ENCODE assay signal across 8 mouse cellular contexts in the genomic region with DNA sequence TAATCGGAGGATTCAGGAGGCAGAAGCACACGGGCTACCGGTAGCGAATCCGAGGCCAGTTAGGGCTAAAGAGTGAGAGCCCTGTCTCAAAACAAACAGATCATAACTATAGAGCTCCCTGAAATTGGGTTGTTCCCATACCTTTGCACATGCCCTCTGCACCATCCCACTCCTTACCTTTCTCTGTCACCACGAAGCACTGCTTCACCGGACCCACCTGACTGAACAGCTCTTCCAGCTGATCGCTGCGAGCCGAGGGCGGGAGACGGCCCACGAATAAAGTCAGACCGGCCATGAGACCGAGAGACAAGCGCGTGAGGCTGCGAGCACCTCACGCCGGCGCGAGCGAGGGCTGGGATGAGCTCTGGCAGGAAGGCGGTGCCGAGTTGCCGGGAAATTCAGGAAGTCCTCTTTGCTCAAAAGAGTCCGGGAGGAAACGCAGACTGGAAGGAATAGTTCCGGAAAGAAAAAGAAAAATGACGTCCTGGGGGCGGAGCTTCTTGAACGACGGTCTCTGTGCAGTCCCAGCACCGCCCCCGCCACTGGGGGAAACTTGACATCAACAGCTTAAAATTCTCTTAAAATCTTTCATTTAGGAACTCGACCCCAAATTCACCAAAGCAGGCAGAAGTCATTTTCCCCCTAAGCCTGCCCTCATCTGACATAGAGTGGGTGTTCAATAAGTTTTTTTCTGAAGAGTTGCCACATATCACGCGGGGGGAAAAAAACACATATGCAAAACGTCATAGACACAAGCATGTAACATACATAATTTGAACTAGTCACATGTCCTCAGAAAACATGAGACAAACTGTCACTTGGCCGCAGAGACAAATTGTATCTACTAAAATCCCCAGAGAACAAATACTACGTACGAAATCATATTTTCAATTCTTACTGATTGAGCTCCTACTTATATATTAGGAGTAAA. TPM values are rescaled to one million over a fixed set of nuclear protein-coding genes. Genes with fewer than 3 reads are reported as not detected.
DNase-seq lines count a peak whose midpoint lies in the region; ATAC-seq and TF ChIP-seq lines count a peak whose summit lies in the region.

A gene (minus strand): TSS at position 693 of the 931 bp plus-strand sequence.

- H3K9me3 ChIP-seq in hindbrain, postnatal 0 days (ENCODE audit: low read length): no peaks in the 10 kb centered on the region

- intact Hi-C loops in gastrocnemius, adult 2 months (cut with DNase I): no loop called here
- intact Hi-C loops in left cerebral cortex, adult 2 months (cut with DNase I): loop anchor here (1.0 kb wide), 1 partner anchor 184 kb away; a partner anchor contains a TSS

- WGBS in hindbrain, postnatal 0 days: 7% methylated on average over 42 of the region's 42 CpGs

- TF ChIP-seq CTCF in gastrocnemius, adult 2 months (IDR thresholded peaks at IDR 0.05): peak; percentile 16; the same call in 1 of the 2 replicates
- TF ChIP-seq CTCF in hindbrain, postnatal 0 days (IDR thresholded peaks at IDR 0.05; ENCODE audit: low read depth): 0 out of 2 replicates have a peak, but pooled peaks have one; percentile 9
- TF ChIP-seq CTCF in left cerebral cortex, adult 2 months (IDR thresholded peaks at IDR 0.05): peak; percentile 1; the same call in 1 of the 2 replicates

- peak within 1 kb of the TSS; percentile 87 for H3K4me3 ChIP-seq in gastrocnemius, adult 2 months
- H3K4me3 ChIP-seq in hindbrain, postnatal 0 days (ENCODE audit: low read length): peak within 1 kb of the TSS; percentile 77
- H3K4me3 ChIP-seq in left cerebral cortex, adult 2 months: peak within 1 kb of the TSS; percentile 85

- H3K36me3 ChIP-seq in hindbrain, postnatal 0 days (ENCODE audit: insufficient read depth, low read length): peaks cover 4% of the 10 kb centered on the region; the same call in 1 of the 2 replicates

- no peaks in the 10 kb centered on the region for H3K27me3 ChIP-seq in hindbrain, postnatal 0 days (ENCODE audit: insufficient read depth, low read length)

- H3K27ac ChIP-seq in gastrocnemius, adult 2 months: peak within 1 kb of the TSS; percentile 88
- H3K27ac ChIP-seq in hindbrain, postnatal 0 days: peak within 1 kb of the TSS; percentile 60
- peak within 1 kb of the TSS; percentile 79; the same call in 1 of the 2 replicates for H3K27ac ChIP-seq in left cerebral cortex, adult 2 months

- peak; percentile 85 for DNase-seq in gastrocnemius, adult 2 months
- DNase-seq in hindbrain, postnatal 0 days (ENCODE audit: low spot score): peak; percentile 96
- DNase-seq in left cerebral cortex, adult 2 months (ENCODE audit: extremely low spot score in 1 of 2, low spot score in 2 of 2): peak; percentile 85 to 90
- DNase-seq in right cerebral cortex, adult 2 months (ENCODE audit: low spot score in 2 of 2): peak; percentile 91 to 93
- DNase-seq in urinary bladder, postnatal 36 days (ENCODE audit: low spot score in 2 of 2): peak; percentile 78 to 84

- H3K4me1 ChIP-seq in hindbrain, postnatal 0 days (ENCODE audit: insufficient read depth, low read length): no peaks in the 10 kb centered on the region; the same call in 1 of the 2 replicates

- H3K9ac ChIP-seq in hindbrain, postnatal 0 days (replicated peaks; ENCODE audit: low read length): peak within 1 kb of the TSS; percentile 75

- peak; percentile 78 for ATAC-seq in activated CD4-positive, CD25-positive, alpha-beta regulatory T cell, adult 4 months
- ATAC-seq in common myeloid progenitor, adult 5-6 weeks (replicated peaks; ENCODE audit: low read depth, poor library complexity, severe bottlenecking): peak; percentile 89
- peak; percentile 85 for ATAC-seq in hindbrain, postnatal 0 days
- ATAC-seq in megakaryocyte, adult 5-6 weeks (ENCODE audit: poor library complexity, severe bottlenecking): peak; percentile 90

- peak within 1 kb of the TSS; percentile 86 for H3K4me2 ChIP-seq in hindbrain, postnatal 0 days (ENCODE audit: low read depth, low read length)

RNA-seq across cellular contexts. Expression of the gene that starts here (rescaled TPM):
- 10 to 100 TPM; 44.7 to 54.4 TPM for polyA plus RNA-seq in activated CD4-positive, CD25-positive, alpha-beta regulatory T cell, adult 4 months (2017; shearing (Covaris generic))
- 58.1 and 64.1 TPM in 2 replicates for total RNA-seq in common myeloid progenitor, adult 5-6 weeks (2017)
- 10 to 100 TPM; 16.3 to 18.4 TPM for total RNA-seq in gastrocnemius, adult 2 months (2021)
- 13.8 and 16.3 TPM in 2 replicates for total RNA-seq in hindbrain, postnatal 0 days (2014; rRNA removed)
- polyA plus RNA-seq in hindbrain, postnatal 0 days (2015; fragmentation: Nextera tagmentation; extraction: Ambion mirVana): 18.8 and 19.9 TPM in 2 replicates
- 10 to 100 TPM; 51.0 to 52.3 TPM for total RNA-seq in left cerebral cortex, adult 2 months (2021)
- total RNA-seq in megakaryocyte, adult 5-6 weeks (2015): 29.2 and 29.6 TPM in 2 replicates
- 27.3 and 33.9 TPM in 2 replicates for total RNA-seq in megakaryocyte, adult 5-6 weeks (2017)

Comparison
In these comparisons a context has a peak if more than half of its experiments do, and no peak if none do; other contexts are left out.
1. Peak in every context shown above with its lines: DNase-seq, ATAC-seq, H3K4me3 ChIP-seq and H3K27ac ChIP-seq.